Mouse (Mus musculus) ES-Bruce4 (cell line): Measurements from ENCODE around the gene Specc1l. TPM values are rescaled to one million over a fixed set of nuclear protein-coding genes. Genes with fewer than 3 reads are reported as not detected.

Source experiments
- H3K27ac ChIP-seq: 2 replicates; pipeline ENCODE4 v1.5.1; 2012; ENCODE audit warnings: low read length, inconsistent platforms; ENCODE audit not compliant: insufficient read depth
- H3K27me3 ChIP-seq: 2 replicates; pipeline ENCODE4 v1.6.1; 2012; ENCODE audit warnings: mild to moderate bottlenecking, low read length, inconsistent platforms; ENCODE audit not compliant: control insufficient read depth, poor library complexity, insufficient read depth, severe bottlenecking
- H3K36me3 ChIP-seq: 2 replicates; pipeline ENCODE4 v1.6.1; 2012; ENCODE audit warnings: inconsistent platforms, mild to moderate bottlenecking, low read length, moderate library complexity; ENCODE audit not compliant: control insufficient read depth, poor library complexity, insufficient read depth, severe bottlenecking
- H3K4me1 ChIP-seq: one replicate; pipeline ENCODE4 v1.8.1; 2011; ENCODE audit warnings: low read length; ENCODE audit not compliant: control insufficient read depth, insufficient read depth
- H3K4me3 ChIP-seq: 2 replicates; pipeline ENCODE4 v1.5.1; 2011; ENCODE audit warnings: low read depth, mild to moderate bottlenecking, low read length
- H3K9ac ChIP-seq: 2 replicates; pipeline ENCODE4 v1.6.1; 2012; ENCODE audit warnings: low read depth, mild to moderate bottlenecking, inconsistent platforms; ENCODE audit not compliant: poor library complexity, severe bottlenecking
- H3K9me3 ChIP-seq: replicated peaks from 2 replicates; pipeline ENCODE4 v1.6.1; 2012; ENCODE audit warnings: mild to moderate bottlenecking, low read length, inconsistent platforms; ENCODE audit not compliant: control insufficient read depth, poor library complexity, insufficient read depth, severe bottlenecking
- CTCF ChIP-seq: IDR thresholded peaks from one replicate; pipeline ENCODE4 v1.8.1; 2011; ENCODE audit warnings: low read depth, low read length
- EP300 ChIP-seq: IDR thresholded peaks from 2 replicates; pipeline ENCODE4 v1.6.1; 2011; ENCODE audit warnings: low read depth, low read length; ENCODE audit not compliant: insufficient read depth
- POLR2A ChIP-seq: IDR thresholded peaks from one replicate; pipeline ENCODE4 v1.8.1; 2011; ENCODE audit warnings: low read length; ENCODE audit not compliant: insufficient read depth
- polyA plus RNA-seq: library from polyadenylated mRNA; stranded (reverse); fragments of >200 nt; gene quantifications from 2 replicates; pipeline ENCODE4 v1.2.4, GENCODE M21; 2011; ENCODE audit warnings: low read depth; ENCODE audit not compliant: missing spikeins, insufficient read depth, insufficient read length

Specc1l gene
- polyA plus RNA-seq, 1 experiment = 41.5 TPM

DNA sequence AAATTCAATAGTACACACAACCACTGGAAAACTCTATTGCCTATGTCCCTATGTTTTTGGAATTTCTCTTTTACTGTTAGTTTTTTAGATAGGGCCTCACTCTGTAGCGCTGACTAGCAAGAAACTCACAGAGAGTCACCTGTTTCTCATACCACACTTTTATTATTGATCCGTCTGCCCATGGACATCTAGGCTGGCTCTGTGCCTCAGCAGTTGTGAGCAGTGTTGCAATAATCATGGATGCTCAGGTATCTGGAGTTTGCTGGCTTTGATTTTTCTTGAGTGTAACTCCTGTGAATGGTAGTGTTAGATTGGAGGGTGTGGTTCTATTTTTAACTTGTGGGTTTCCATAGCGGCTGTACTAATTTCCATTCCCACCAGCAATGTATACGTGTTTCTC is 143.5 kb downstream of the Specc1l start:
- TF ChIP-seq CTCF = no peak
- no peak for TF ChIP-seq POLR2A
- TF ChIP-seq EP300 = no peak

More for the DNA sequence above, 143.5 kb downstream of the Specc1l start:
- H3K9ac ChIP-seq = no peak overlapping the region
- H3K36me3 ChIP-seq = no peaks in the 10 kb centered on the region
- H3K4me1 ChIP-seq = no peaks in the 10 kb centered on the region
- H3K27me3 ChIP-seq = no peaks in the 10 kb centered on the region
- H3K4me3 ChIP-seq = no peak overlapping the region
- H3K27ac ChIP-seq = no peak overlapping the region
- no peaks in the 10 kb centered on the region for H3K9me3 ChIP-seq

Other genes starting within 250 kb of the Specc1l start
- gene Gnaz, start 244.9 kb upstream of the Specc1l start, polyA plus RNA-seq = 3.1 and 4.0 TPM in 2 replicates
- not detected in 2 replicates for gene Rsph14, start 179.5 kb upstream of the Specc1l start, polyA plus RNA-seq
- gene Rab36, start 175.0 kb upstream of the Specc1l start, polyA plus RNA-seq = 1.2 and 1.3 TPM in 2 replicates
- gene Bcr, start 151.5 kb upstream of the Specc1l start, polyA plus RNA-seq = 22.9 and 28.2 TPM in 2 replicates
- 0.22 and 0.43 TPM in 2 replicates for gene Adora2a, start 104.8 kb downstream of the Specc1l start, polyA plus RNA-seq
- gene Upb1, start 189.0 kb downstream of the Specc1l start, polyA plus RNA-seq = not detected in 2 replicates